Mouse (Mus musculus) cerebellum, adult 2 months (tissue): ENCODE results near the gene Ahnak.

Source experiments
- CTCF ChIP-seq: fragments of 200-500 bp; IDR thresholded peaks from 2 replicates; pipeline ENCODE4 v1.5.1; 2011; ENCODE audit warnings: low read depth, mild to moderate bottlenecking, control low read depth, low read length, moderate library complexity, borderline replicate concordance; ENCODE audit not compliant: insufficient read depth
- POLR2A ChIP-seq: fragments of 200-500 bp; IDR thresholded peaks from 2 replicates; pipeline ENCODE4 v1.6.1; 2011; ENCODE audit warnings: low read length, control low read depth, borderline replicate concordance; ENCODE audit not compliant: insufficient read depth

- TF ChIP-seq CTCF (no peak), POLR2A (no peak)
These were observed 82.5 kb downstream of the Ahnak start for GRCm38 (mm10) chr19:9071456-9072156.
